Mouse (Mus musculus) T-helper 17 cell (primary cell): ENCODE data around the gene Tmpo.

Experiments
- in situ Hi-C, 2 experiments: fragments of 300-600 bp; cut with MboI, MseI; formaldehyde crosslinking; loops; 1 replicate in 1 of 2; 2 replicates in 1 of 2; pipeline ENCODE4 v1.15.1; 2025; ENCODE audit warnings: high pct_unique_total_duplicates in 2 of 2

Tmpo gene

GRCm38 (mm10) chr10:91123828-91124822 is 57.0 kb downstream of the Tmpo start, which contains the start of gene Slc25a3:
Slc25a3 (minus strand) TSS chr10:91124059.
- in situ Hi-C loops, result loop anchor here in 1 of 2 experiments (5.0 to 10.0 kb wide), 2 partner anchors 47 to 1439 kb away; partner anchors contain the start of gene Scyl2

GRCm38 (mm10) chr10:91123281-91123827 is 57.8 kb downstream of the Tmpo start:
- in situ Hi-C loops, result loop anchor here in 1 of 2 experiments (5.0 to 10.0 kb wide), 2 partner anchors 46 to 1439 kb away; partner anchors contain the start of gene Scyl2

GRCm38 (mm10) chr10:91122646-91123045 is 58.5 kb downstream of the Tmpo start:
- in situ Hi-C loops, result loop anchor here in 1 of 2 experiments (5.0 to 10.0 kb wide), 2 partner anchors 45 to 1438 kb away; partner anchors contain the start of gene Scyl2

GRCm38 (mm10) chr10:91116958-91117357 is 64.2 kb downstream of the Tmpo start:
- in situ Hi-C loops, result loop anchor here in 1 of 2 experiments (5.0 kb wide), 1 partner anchor 35 kb away; no protein-coding TSS in a partner anchor

GRCm38 (mm10) chr10:91109841-91110240 is 71.3 kb downstream of the Tmpo start:
- in situ Hi-C loops, result no loop called here

GRCm38 (mm10) chr10:91105981-91106380 is 75.1 kb downstream of the Tmpo start:
- in situ Hi-C loops, result no loop called here

GRCm38 (mm10) chr10:91102799-91103590 is 78.1 kb downstream of the Tmpo start:
- in situ Hi-C loops, result no loop called here

- in situ Hi-C loops, result no loop called here
Observed at GRCm38 (mm10) chr10:91101936-91102335, 79.2 kb downstream of the Tmpo start.

- in situ Hi-C loops, result no loop called here
Observed at GRCm38 (mm10) chr10:91100101-91100500, 81.0 kb downstream of the Tmpo start.

GRCm38 (mm10) chr10:91098056-91098455 is 83.1 kb downstream of the Tmpo start:
- in situ Hi-C loops, result no loop called here
